In genomic region chr2:165217361-165218149, GRCm38 (mm10) we compare ENCODE assay signal across 16 mouse cellular contexts. TPM values are rescaled to one million over a fixed set of nuclear protein-coding genes. Genes with fewer than 3 reads are reported as not detected.
"Had no signal": no experiment of that assay in that cellular context is flagged by ENCODE, and none has a peak within 500 bp of the region (broad histone marks: within the 10 kb centered on the region; RNA-seq: fewer than 3 reads in every experiment).

No protein-coding gene starts in this region.

- H3K4me1 ChIP-seq: liver, embryonic 12.5 days had no signal

- H3K27ac ChIP-seq: left cerebral cortex, adult 2 months; limb, embryonic 15.5 days; liver, embryonic 12.5 days; midbrain, embryonic 13.5 days; neural tube, embryonic 15.5 days; stomach, postnatal 0 days had no signal

- H3K4me2 ChIP-seq: limb, embryonic 15.5 days; liver, embryonic 12.5 days; lung, embryonic 14.5 days; midbrain, embryonic 13.5 days; neural tube, embryonic 15.5 days had no signal

- H3K4me3 ChIP-seq: left cerebral cortex, adult 2 months; limb, embryonic 15.5 days; liver, embryonic 12.5 days; midbrain, embryonic 13.5 days; myocyte; neural tube, embryonic 15.5 days had no signal

- H3K9ac ChIP-seq: limb, embryonic 15.5 days; liver, embryonic 12.5 days; lung, embryonic 14.5 days; midbrain, embryonic 13.5 days; neural tube, embryonic 15.5 days had no signal

- H3K9me3 ChIP-seq: limb, embryonic 15.5 days; liver, embryonic 12.5 days; midbrain, embryonic 13.5 days; neural tube, embryonic 15.5 days had no signal

- DNase-seq: kidney, adult 18-20 months; kidney, postnatal 10 days; kidney, postnatal 4 days; lung, embryonic 14.5 days; lung, postnatal 14 days; right cerebral cortex, postnatal 14 days; thymus, postnatal 4 days had no signal

- ATAC-seq: liver, embryonic 12.5 days; midbrain, embryonic 13.5 days had no signal

- H3K36me3 ChIP-seq: limb, embryonic 15.5 days; liver, embryonic 12.5 days; midbrain, embryonic 13.5 days; neural tube, embryonic 15.5 days had no signal

RNA-seq across cellular contexts. Expression of gene Cdh22, which starts 17.1 kb away (rescaled TPM):
- total RNA-seq: megakaryocyte-erythroid progenitor cell, adult 5-6 weeks had no signal
- polyA plus RNA-seq: liver, embryonic 16.5 days had no signal
